Mouse (Mus musculus): ENCODE data around the gene Spert. TPM values are rescaled to one million over a fixed set of nuclear protein-coding genes. Genes with fewer than 3 reads are reported as not detected.

Spert gene
- not detected for polyA plus RNA-seq (2017; shearing (Covaris generic))

GRCm38 (mm10) chr14:75592978-75593377 lies at the start of gene Spert:
Spert (minus strand) TSS chr14:75593116.

DNA sequence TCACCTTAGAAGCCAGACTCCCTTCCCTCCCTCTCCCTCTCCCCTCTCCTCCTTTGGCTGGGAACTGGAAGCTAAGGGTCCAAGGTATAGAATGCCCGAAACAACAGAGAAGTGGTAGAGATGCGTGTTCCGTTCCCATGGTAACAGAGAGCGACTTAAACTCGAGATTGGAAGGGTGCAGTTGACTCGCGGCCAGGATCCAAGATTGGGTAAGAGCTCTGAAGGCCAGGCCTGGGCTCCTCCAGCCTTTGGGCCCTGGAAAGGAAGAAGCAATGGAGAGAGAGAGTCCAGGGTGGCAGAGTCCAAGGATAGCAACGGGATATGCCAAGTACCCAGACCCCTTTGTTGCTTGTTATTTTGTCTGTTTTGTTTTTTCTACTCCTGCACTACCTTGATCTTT lies 49.2 kb upstream of the Spert start, which contains the start of gene Erich6b:
TSS of gene Erich6b (plus strand) at position 180 of the 400 bp plus-strand sequence.

Other genes with a start within 250 kb of the Spert start
- gene Siah3, start 137.1 kb downstream of the Spert start, polyA plus RNA-seq (2017; shearing (Covaris generic)): 0.28 TPM
- gene Erich6b, start 49.1 kb upstream of the Spert start, polyA plus RNA-seq (2017; shearing (Covaris generic)): not detected
- 34.1 TPM for gene Cog3, start 161.4 kb upstream of the Spert start, polyA plus RNA-seq (2017; shearing (Covaris generic))
- gene Slc25a30, start 193.9 kb upstream of the Spert start, polyA plus RNA-seq (2017; shearing (Covaris generic)): 11.4 TPM

Data from effector memory CD4-positive, alpha-beta T cell, adult 7 months (primary cell).